Mouse (Mus musculus): ENCODE data around the gene Fbxo28. TPM values are rescaled to one million over a fixed set of nuclear protein-coding genes. Genes with fewer than 3 reads are reported as not detected.

The Fbxo28 gene
- polyA plus RNA-seq, 1 experiment from 2014 or later: 13.4 TPM

GRCm38 (mm10) chr1:182282091-182283075 is 59.0 kb downstream of the Fbxo28 start, which contains the start of gene Degs1:
Gene Degs1, minus strand, starts transcription at chr1:182282804.
- Histone ChIP-seq H3K4me2 (replicated peaks) (peak within 1 kb of the TSS; percentile 73), H3K36me3 (peaks cover 13% of the 10 kb centered on the region), H3K4me1 (replicated peaks) (peaks cover 15% of the 10 kb centered on the region), H3K27ac (peak within 1 kb of the TSS; percentile 86), H3K9me3 (no peaks in the 10 kb centered on the region), H3K4me3 (replicated peaks) (peak within 1 kb of the TSS; percentile 76), H3K27me3 (replicated peaks) (no peaks in the 10 kb centered on the region), H3K9ac (peak within 1 kb of the TSS; percentile 93)
- WGBS: under 1% methylated on average over 94 of the region's 94 CpGs
- ATAC-seq: peak; percentile 94

- peak; percentile 57 for ATAC-seq
- peak overlapping the region; percentile 76 for H3K4me3 ChIP-seq (replicated peaks)
- H3K27me3 ChIP-seq (replicated peaks): no peaks in the 10 kb centered on the region
- H3K36me3 ChIP-seq: peaks cover 22% of the 10 kb centered on the region
- H3K4me2 ChIP-seq (replicated peaks): peak overlapping the region; percentile 73
- H3K4me1 ChIP-seq (replicated peaks): peaks cover 15% of the 10 kb centered on the region
- peak overlapping the region; percentile 6; the same call in 1 of the 2 replicates for H3K9ac ChIP-seq
- WGBS: 13% methylated on average over 9 of the region's 9 CpGs
- no peak overlapping the region for H3K27ac ChIP-seq
- no peaks in the 10 kb centered on the region for H3K9me3 ChIP-seq
Observed at GRCm38 (mm10) chr1:182281251-182281711, 60.1 kb downstream of the Fbxo28 start.

- no peak overlapping the region; the same call in 1 of the 2 replicates for H3K9ac ChIP-seq
- peak overlapping the region; percentile 73; the same call in 1 of the 2 replicates for H3K4me2 ChIP-seq (replicated peaks)
- peaks cover 15% of the 10 kb centered on the region for H3K4me1 ChIP-seq (replicated peaks)
- no peaks in the 10 kb centered on the region for H3K9me3 ChIP-seq
- no peak overlapping the region for H3K27ac ChIP-seq
- peaks cover 22% of the 10 kb centered on the region for H3K36me3 ChIP-seq
- WGBS: 65% methylated on average over 11 of the region's 11 CpGs
- H3K4me3 ChIP-seq (replicated peaks): no peak overlapping the region
- H3K27me3 ChIP-seq (replicated peaks): no peaks in the 10 kb centered on the region
- no peak for ATAC-seq
Observed at GRCm38 (mm10) chr1:182280577-182280976, 60.9 kb downstream of the Fbxo28 start.

- Histone ChIP-seq H3K27ac (no peak overlapping the region), H3K27me3 (replicated peaks) (no peaks in the 10 kb centered on the region), H3K36me3 (peaks cover 22% of the 10 kb centered on the region), H3K9me3 (no peaks in the 10 kb centered on the region), H3K4me3 (replicated peaks) (no peak overlapping the region), H3K4me2 (replicated peaks) (no peak overlapping the region), H3K4me1 (replicated peaks) (peaks cover 18% of the 10 kb centered on the region), H3K9ac (no peak overlapping the region)
- no peak for ATAC-seq
- WGBS: 83% methylated on average over 6 of the region's 6 CpGs
Observed at GRCm38 (mm10) chr1:182280046-182280445, 61.4 kb downstream of the Fbxo28 start.

- Histone ChIP-seq H3K27me3 (replicated peaks) (no peaks in the 10 kb centered on the region), H3K4me3 (replicated peaks) (no peak overlapping the region), H3K36me3 (peaks cover 22% of the 10 kb centered on the region), H3K4me1 (replicated peaks) (peaks cover 18% of the 10 kb centered on the region), H3K4me2 (replicated peaks) (no peak overlapping the region), H3K9me3 (no peaks in the 10 kb centered on the region), H3K9ac (no peak overlapping the region), H3K27ac (no peak overlapping the region)
- WGBS: 86% methylated on average over 4 of the region's 4 CpGs
- no peak for ATAC-seq
Observed at GRCm38 (mm10) chr1:182279436-182279835, 62.0 kb downstream of the Fbxo28 start.

- ATAC-seq: peak; percentile 72
Observed at GRCm38 (mm10) chr1:182275109-182275508, 66.3 kb downstream of the Fbxo28 start.

GRCm38 (mm10) chr1:182271632-182272031 is 69.8 kb downstream of the Fbxo28 start:
- H3K4me2 ChIP-seq (replicated peaks): no peak overlapping the region
- no peak overlapping the region for H3K27ac ChIP-seq
- 0 out of 2 replicates have a peak, but pooled peaks have one; percentile 11 for ATAC-seq
- no peak overlapping the region for H3K9ac ChIP-seq
- H3K9me3 ChIP-seq: no peaks in the 10 kb centered on the region
- WGBS: 67% methylated on average over 5 of the region's 5 CpGs
- H3K4me1 ChIP-seq (replicated peaks): peaks cover 5% of the 10 kb centered on the region; the same call in 1 of the 2 replicates
- no peaks in the 10 kb centered on the region for H3K27me3 ChIP-seq (replicated peaks)
- no peak overlapping the region for H3K4me3 ChIP-seq (replicated peaks)
- H3K36me3 ChIP-seq: peaks cover 3% of the 10 kb centered on the region; the same call in 1 of the 2 replicates

More at GRCm38 (mm10) chr1:182275109-182275508, 66.3 kb downstream of the Fbxo28 start:
- no peak overlapping the region; the same call in 1 of the 2 replicates for H3K4me2 ChIP-seq (replicated peaks)
- no peak overlapping the region for H3K27ac ChIP-seq
- 61% methylated on average over 6 of the region's 6 CpGs for WGBS
- peaks cover 22% of the 10 kb centered on the region for H3K36me3 ChIP-seq
- H3K4me3 ChIP-seq (replicated peaks): no peak overlapping the region
- H3K4me1 ChIP-seq (replicated peaks): peaks cover 3% of the 10 kb centered on the region; the same call in 1 of the 2 replicates
- no peaks in the 10 kb centered on the region for H3K9me3 ChIP-seq
- H3K27me3 ChIP-seq (replicated peaks): no peaks in the 10 kb centered on the region
- no peak overlapping the region for H3K9ac ChIP-seq

GRCm38 (mm10) chr1:182271130-182271529 is 70.3 kb downstream of the Fbxo28 start:
- Histone ChIP-seq H3K4me2 (replicated peaks) (no peak overlapping the region), H3K4me3 (replicated peaks) (no peak overlapping the region), H3K27me3 (replicated peaks) (no peaks in the 10 kb centered on the region), H3K4me1 (replicated peaks) (peaks cover 5% of the 10 kb centered on the region; the same call in 1 of the 2 replicates), H3K27ac (no peak overlapping the region), H3K9me3 (no peaks in the 10 kb centered on the region), H3K36me3 (no peaks in the 10 kb centered on the region), H3K9ac (no peak overlapping the region)
- no peak for ATAC-seq
- WGBS: 83% methylated on average over 5 of the region's 5 CpGs

GRCm38 (mm10) chr1:182268317-182268716 is 73.1 kb downstream of the Fbxo28 start:
- H3K4me2 ChIP-seq (replicated peaks): no peak overlapping the region; the same call in 1 of the 2 replicates
- no peaks in the 10 kb centered on the region for H3K9me3 ChIP-seq
- H3K27ac ChIP-seq: no peak overlapping the region
- no peak overlapping the region for H3K4me3 ChIP-seq (replicated peaks)
- H3K36me3 ChIP-seq: no peaks in the 10 kb centered on the region
- H3K27me3 ChIP-seq (replicated peaks): no peaks in the 10 kb centered on the region
- 0 out of 2 replicates have a peak, but pooled peaks cover 2% of the 10 kb centered on the region for H3K4me1 ChIP-seq (replicated peaks)
- 64% methylated on average over 4 of the region's 4 CpGs for WGBS
- ATAC-seq: peak; percentile 90
- H3K9ac ChIP-seq: no peak overlapping the region

- H3K4me2 ChIP-seq (replicated peaks): no peak overlapping the region
- WGBS: 75% methylated on average over 11 of the region's 11 CpGs
- H3K4me1 ChIP-seq (replicated peaks): 0 out of 2 replicates have a peak, but pooled peaks cover 2% of the 10 kb centered on the region
- no peak overlapping the region for H3K27ac ChIP-seq
- H3K9me3 ChIP-seq: no peaks in the 10 kb centered on the region
- no peak overlapping the region for H3K4me3 ChIP-seq (replicated peaks)
- H3K36me3 ChIP-seq: no peaks in the 10 kb centered on the region
- no peak overlapping the region for H3K9ac ChIP-seq
- no peak; the same call in 1 of the 2 replicates for ATAC-seq
- H3K27me3 ChIP-seq (replicated peaks): no peaks in the 10 kb centered on the region
Observed at GRCm38 (mm10) chr1:182266028-182266525, 75.4 kb downstream of the Fbxo28 start.
